Mouse (Mus musculus) kidney, adult 2 months (tissue): ENCODE data around the gene Slc39a11. TPM values are rescaled to one million over a fixed set of nuclear protein-coding genes. Genes with fewer than 3 reads are reported as not detected.

Experiments
- DNase-seq: peaks from one replicate; pipeline ENCODE4 v3.0.0; 2021
- H3K27ac ChIP-seq: fragments of 200-500 bp; 2 replicates; pipeline ENCODE4 v1.5.1; 2012; ENCODE audit warnings: low read depth, low read length, control low read depth, inconsistent platforms; ENCODE audit not compliant: insufficient read depth
- H3K27me3 ChIP-seq: fragments of 200-500 bp; replicated peaks from 2 replicates; pipeline ENCODE4 v1.6.1; 2012; ENCODE audit warnings: mild to moderate bottlenecking, moderate library complexity, low read length, inconsistent platforms; ENCODE audit not compliant: control insufficient read depth, insufficient read depth
- H3K36me3 ChIP-seq: fragments of 200-500 bp; 2 replicates; pipeline ENCODE4 v1.6.1; 2012; ENCODE audit warnings: mild to moderate bottlenecking, moderate library complexity, low read length, inconsistent platforms; ENCODE audit not compliant: control insufficient read depth, insufficient read depth
- H3K4me1 ChIP-seq: fragments of 200-500 bp; 2 replicates; pipeline ENCODE4 v1.6.1; 2011; ENCODE audit warnings: low read length; ENCODE audit not compliant: control insufficient read depth, insufficient read depth
- H3K4me3 ChIP-seq: fragments of 200-500 bp; 2 replicates; pipeline ENCODE4 v1.5.1; 2011; ENCODE audit warnings: mild to moderate bottlenecking, low read depth, low read length, control low read depth; ENCODE audit not compliant: insufficient read depth
- CTCF ChIP-seq: fragments of 200-500 bp; conservative IDR thresholded peaks from 2 replicates; pipeline ENCODE4 v1.5.1; 2011; ENCODE audit warnings: low read depth, mild to moderate bottlenecking, control low read depth, low read length, moderate library complexity, mixed read lengths; ENCODE audit not compliant: insufficient read depth, insufficient read length
- POLR2A ChIP-seq: fragments of 200-500 bp; IDR thresholded peaks from one replicate; pipeline ENCODE4 v1.6.1; 2011; ENCODE audit warnings: low read depth, low read length, control low read depth
- WGBS: fragments of 180-500 bp; shearing (Covaris S2); methylation state at CpG from one replicate; pipeline ENCODE4 v1.1.7; 2018; 5-methylcytosine and 5-hydroxymethylcytosine counted together
- polyA plus RNA-seq: library from polyadenylated mRNA; depleted of rRNA; stranded (reverse); fragments of >200 nt; gene quantifications from 2 replicates; pipeline ENCODE4 v1.2.3, GENCODE M21; 2012

Slc39a11 gene
- polyA plus RNA-seq, 1 experiment = 24.5 TPM

GRCm38 (mm10) chr11:113601616-113602343 is 48.1 kb downstream of the Slc39a11 start:
- no peaks in the 10 kb centered on the region for H3K4me1 ChIP-seq
- TF ChIP-seq CTCF (no peak), POLR2A (no peak)
- H3K27me3 ChIP-seq = no peaks in the 10 kb centered on the region
- 77% methylated on average over 12 of the region's 12 CpGs for WGBS
- H3K36me3 ChIP-seq = no peaks in the 10 kb centered on the region
- no peak overlapping the region for H3K4me3 ChIP-seq
- DNase-seq = no peak
- no peak overlapping the region for H3K27ac ChIP-seq

- peak; percentile 65 for DNase-seq
- 53% methylated on average over 18 of the region's 18 CpGs for WGBS
- H3K27ac ChIP-seq = no peak overlapping the region
- no peaks in the 10 kb centered on the region for H3K27me3 ChIP-seq
- H3K4me1 ChIP-seq = no peaks in the 10 kb centered on the region
- no peak for TF ChIP-seq CTCF
- TF ChIP-seq POLR2A = no peak
- no peak overlapping the region for H3K4me3 ChIP-seq
- H3K36me3 ChIP-seq = no peaks in the 10 kb centered on the region
Measured at GRCm38 (mm10) chr11:113600526-113601245, 49.2 kb downstream of the Slc39a11 start.

GRCm38 (mm10) chr11:113597632-113598031 is 52.2 kb downstream of the Slc39a11 start:
- no peak overlapping the region for H3K4me3 ChIP-seq
- H3K4me1 ChIP-seq = no peaks in the 10 kb centered on the region
- H3K27ac ChIP-seq = no peak overlapping the region
- H3K36me3 ChIP-seq = no peaks in the 10 kb centered on the region
- WGBS = 83% methylated on average over 3 of the region's 3 CpGs
- TF ChIP-seq POLR2A (no peak), CTCF (no peak)
- no peak for DNase-seq
- no peaks in the 10 kb centered on the region for H3K27me3 ChIP-seq

GRCm38 (mm10) chr11:113595144-113595543 is 54.7 kb downstream of the Slc39a11 start:
- no peaks in the 10 kb centered on the region for H3K27me3 ChIP-seq
- WGBS = 85% methylated on average over 5 of the region's 5 CpGs
- DNase-seq = no peak
- no peaks in the 10 kb centered on the region for H3K4me1 ChIP-seq
- TF ChIP-seq POLR2A = no peak
- no peak for TF ChIP-seq CTCF
- H3K4me3 ChIP-seq = no peak overlapping the region
- H3K36me3 ChIP-seq = no peaks in the 10 kb centered on the region
- H3K27ac ChIP-seq = no peak overlapping the region

GRCm38 (mm10) chr11:113588936-113589335 is 60.9 kb downstream of the Slc39a11 start:
- Histone ChIP-seq H3K36me3 (no peaks in the 10 kb centered on the region), H3K4me3 (no peak overlapping the region), H3K27me3 (no peaks in the 10 kb centered on the region), H3K27ac (no peak overlapping the region), H3K4me1 (no peaks in the 10 kb centered on the region)
- no peak for DNase-seq
- TF ChIP-seq POLR2A = no peak
- no peak for TF ChIP-seq CTCF
- WGBS = 49% methylated on average over 3 of the region's 3 CpGs

- H3K4me1 ChIP-seq = no peaks in the 10 kb centered on the region
- 72% methylated on average over 6 of the region's 6 CpGs for WGBS
Measured at GRCm38 (mm10) chr11:113586423-113586822, 63.5 kb downstream of the Slc39a11 start.

More at GRCm38 (mm10) chr11:113586423-113586822, 63.5 kb downstream of the Slc39a11 start:
- Histone ChIP-seq H3K27me3 (no peaks in the 10 kb centered on the region), H3K36me3 (no peaks in the 10 kb centered on the region), H3K4me3 (no peak overlapping the region), H3K27ac (no peak overlapping the region)
- TF ChIP-seq POLR2A = no peak
- TF ChIP-seq CTCF = no peak
- no peak for DNase-seq
